Mouse (Mus musculus): ENCODE measurements at regions not wholly inside any gene's neighbourhood (a gene's known extent, or its start where the extent isn't known, plus 50 kb on each side); places are given as distances from the start of the nearest gene placed in this dataset.

GRCm38 (mm10) chr9:14109492-14109891 lies 165.4 kb upstream of the Sesn3 start:
- no peaks in the 10 kb centered on the region for H3K79me2 ChIP-seq (replicated peaks; ENCODE audit: control insufficient read depth, insufficient read depth, low read length)
- H3K4me1 ChIP-seq (ENCODE audit: control insufficient read depth, insufficient read depth, low read length): no peaks in the 10 kb centered on the region
- no peak for TF ChIP-seq POLR2A (IDR thresholded peaks at IDR 0.05; ENCODE audit: insufficient read depth, low read depth, low read length)
- TF ChIP-seq EP300 (IDR thresholded peaks at IDR 0.05; ENCODE audit: insufficient read depth, low read depth, low read length): no peak
- no peak for TF ChIP-seq CTCF (IDR thresholded peaks at IDR 0.05)
- intact Hi-C loops (cut with DNase I): no loop called here
- no peaks in the 10 kb centered on the region for H3K27me3 ChIP-seq (ENCODE audit: control insufficient read depth, insufficient read depth, low read length)
- no peak for DNase-seq
- WGBS: 77% methylated on average over 4 of the region's 4 CpGs
- H3K4me3 ChIP-seq: no peak overlapping the region
- H3K9ac ChIP-seq (ENCODE audit: low read depth, low read length): no peak overlapping the region
- no peak overlapping the region for H3K27ac ChIP-seq
- no peaks in the 10 kb centered on the region for H3K36me3 ChIP-seq (ENCODE audit: control insufficient read depth, insufficient read depth, low read length)

- intact Hi-C loops (cut with DNase I): no loop called here
- H3K27me3 ChIP-seq (ENCODE audit: control insufficient read depth, insufficient read depth, low read length): no peaks in the 10 kb centered on the region
- H3K4me1 ChIP-seq (ENCODE audit: control insufficient read depth, insufficient read depth, low read length): no peaks in the 10 kb centered on the region
- H3K9ac ChIP-seq (ENCODE audit: low read depth, low read length): no peak overlapping the region
- TF ChIP-seq CTCF (IDR thresholded peaks at IDR 0.05): no peak
- TF ChIP-seq POLR2A (IDR thresholded peaks at IDR 0.05; ENCODE audit: insufficient read depth, low read depth, low read length): no peak
- TF ChIP-seq EP300 (IDR thresholded peaks at IDR 0.05; ENCODE audit: insufficient read depth, low read depth, low read length): no peak
- no peaks in the 10 kb centered on the region for H3K79me2 ChIP-seq (replicated peaks; ENCODE audit: control insufficient read depth, insufficient read depth, low read length)
- H3K27ac ChIP-seq: no peak overlapping the region
- no peak for DNase-seq
- WGBS: 63% methylated on average over 2 of the region's 2 CpGs
- no peaks in the 10 kb centered on the region for H3K36me3 ChIP-seq (ENCODE audit: control insufficient read depth, insufficient read depth, low read length)
- H3K4me3 ChIP-seq: no peak overlapping the region
Observed at GRCm38 (mm10) chr9:14111713-14112112, 163.2 kb upstream of the Sesn3 start.

- intact Hi-C loops (cut with DNase I): no loop called here
- Histone ChIP-seq H3K36me3 (ENCODE audit: control insufficient read depth, insufficient read depth, low read length) (no peaks in the 10 kb centered on the region), H3K4me1 (ENCODE audit: control insufficient read depth, insufficient read depth, low read length) (no peaks in the 10 kb centered on the region), H3K27ac (no peak overlapping the region), H3K4me3 (no peak overlapping the region), H3K9ac (ENCODE audit: low read depth, low read length) (no peak overlapping the region), H3K79me2 (replicated peaks; ENCODE audit: control insufficient read depth, insufficient read depth, low read length) (no peaks in the 10 kb centered on the region), H3K27me3 (ENCODE audit: control insufficient read depth, insufficient read depth, low read length) (no peaks in the 10 kb centered on the region)
- no peak for DNase-seq
- 32% methylated on average over 3 of the region's 3 CpGs for WGBS
- TF ChIP-seq POLR2A (IDR thresholded peaks at IDR 0.05; ENCODE audit: insufficient read depth, low read depth, low read length): no peak
- TF ChIP-seq CTCF (IDR thresholded peaks at IDR 0.05): no peak
- no peak for TF ChIP-seq EP300 (IDR thresholded peaks at IDR 0.05; ENCODE audit: insufficient read depth, low read depth, low read length)
Observed at GRCm38 (mm10) chr9:14115521-14115920, 159.3 kb upstream of the Sesn3 start.

- H3K4me1 ChIP-seq (ENCODE audit: control insufficient read depth, insufficient read depth, low read length): no peaks in the 10 kb centered on the region
- no peaks in the 10 kb centered on the region for H3K79me2 ChIP-seq (replicated peaks; ENCODE audit: control insufficient read depth, insufficient read depth, low read length)
- DNase-seq: no peak
- intact Hi-C loops (cut with DNase I): no loop called here
- WGBS: 84% methylated on average over 8 of the region's 8 CpGs
- H3K27me3 ChIP-seq (ENCODE audit: control insufficient read depth, insufficient read depth, low read length): no peaks in the 10 kb centered on the region
- no peak for TF ChIP-seq CTCF (IDR thresholded peaks at IDR 0.05)
- no peak for TF ChIP-seq POLR2A (IDR thresholded peaks at IDR 0.05; ENCODE audit: insufficient read depth, low read depth, low read length)
- no peak for TF ChIP-seq EP300 (IDR thresholded peaks at IDR 0.05; ENCODE audit: insufficient read depth, low read depth, low read length)
- H3K9ac ChIP-seq (ENCODE audit: low read depth, low read length): no peak overlapping the region
- no peak overlapping the region for H3K27ac ChIP-seq
- no peaks in the 10 kb centered on the region for H3K36me3 ChIP-seq (ENCODE audit: control insufficient read depth, insufficient read depth, low read length)
- no peak overlapping the region for H3K4me3 ChIP-seq
Observed at GRCm38 (mm10) chr9:14116097-14116840, 158.6 kb upstream of the Sesn3 start.

- 57% methylated on average over 5 of the region's 5 CpGs for WGBS
- TF ChIP-seq CTCF (IDR thresholded peaks at IDR 0.05) (no peak), POLR2A (IDR thresholded peaks at IDR 0.05; ENCODE audit: insufficient read depth, low read depth, low read length) (no peak), EP300 (IDR thresholded peaks at IDR 0.05; ENCODE audit: insufficient read depth, low read depth, low read length) (no peak)
Observed at GRCm38 (mm10) chr9:14133372-14133771, 141.5 kb upstream of the Sesn3 start.

GRCm38 (mm10) chr9:14134894-14135450 lies 139.9 kb upstream of the Sesn3 start:
- DNase-seq: no peak
- H3K27me3 ChIP-seq (ENCODE audit: control insufficient read depth, insufficient read depth, low read length): no peaks in the 10 kb centered on the region
- H3K4me3 ChIP-seq: no peak overlapping the region
- no peaks in the 10 kb centered on the region for H3K4me1 ChIP-seq (ENCODE audit: control insufficient read depth, insufficient read depth, low read length)
- H3K9ac ChIP-seq (ENCODE audit: low read depth, low read length): no peak overlapping the region
- H3K79me2 ChIP-seq (replicated peaks; ENCODE audit: control insufficient read depth, insufficient read depth, low read length): no peaks in the 10 kb centered on the region
- no peak for TF ChIP-seq EP300 (IDR thresholded peaks at IDR 0.05; ENCODE audit: insufficient read depth, low read depth, low read length)
- TF ChIP-seq CTCF (IDR thresholded peaks at IDR 0.05): no peak
- no peak for TF ChIP-seq POLR2A (IDR thresholded peaks at IDR 0.05; ENCODE audit: insufficient read depth, low read depth, low read length)
- H3K27ac ChIP-seq: no peak overlapping the region
- intact Hi-C loops (cut with DNase I): no loop called here
- no peaks in the 10 kb centered on the region for H3K36me3 ChIP-seq (ENCODE audit: control insufficient read depth, insufficient read depth, low read length)
- 73% methylated on average over 6 of the region's 6 CpGs for WGBS

More at GRCm38 (mm10) chr9:14133372-14133771, 141.5 kb upstream of the Sesn3 start:
- Histone ChIP-seq H3K4me1 (ENCODE audit: control insufficient read depth, insufficient read depth, low read length) (no peaks in the 10 kb centered on the region), H3K36me3 (ENCODE audit: control insufficient read depth, insufficient read depth, low read length) (no peaks in the 10 kb centered on the region), H3K79me2 (replicated peaks; ENCODE audit: control insufficient read depth, insufficient read depth, low read length) (no peaks in the 10 kb centered on the region), H3K4me3 (no peak overlapping the region), H3K27ac (no peak overlapping the region), H3K9ac (ENCODE audit: low read depth, low read length) (no peak overlapping the region), H3K27me3 (ENCODE audit: control insufficient read depth, insufficient read depth, low read length) (no peaks in the 10 kb centered on the region)
- DNase-seq: no peak
- intact Hi-C loops (cut with DNase I): no loop called here

Data from heart, adult 2 months (tissue).